Mouse (Mus musculus): Measurements from ENCODE around the gene Eef1a2.

Gene Eef1a2

DNA sequence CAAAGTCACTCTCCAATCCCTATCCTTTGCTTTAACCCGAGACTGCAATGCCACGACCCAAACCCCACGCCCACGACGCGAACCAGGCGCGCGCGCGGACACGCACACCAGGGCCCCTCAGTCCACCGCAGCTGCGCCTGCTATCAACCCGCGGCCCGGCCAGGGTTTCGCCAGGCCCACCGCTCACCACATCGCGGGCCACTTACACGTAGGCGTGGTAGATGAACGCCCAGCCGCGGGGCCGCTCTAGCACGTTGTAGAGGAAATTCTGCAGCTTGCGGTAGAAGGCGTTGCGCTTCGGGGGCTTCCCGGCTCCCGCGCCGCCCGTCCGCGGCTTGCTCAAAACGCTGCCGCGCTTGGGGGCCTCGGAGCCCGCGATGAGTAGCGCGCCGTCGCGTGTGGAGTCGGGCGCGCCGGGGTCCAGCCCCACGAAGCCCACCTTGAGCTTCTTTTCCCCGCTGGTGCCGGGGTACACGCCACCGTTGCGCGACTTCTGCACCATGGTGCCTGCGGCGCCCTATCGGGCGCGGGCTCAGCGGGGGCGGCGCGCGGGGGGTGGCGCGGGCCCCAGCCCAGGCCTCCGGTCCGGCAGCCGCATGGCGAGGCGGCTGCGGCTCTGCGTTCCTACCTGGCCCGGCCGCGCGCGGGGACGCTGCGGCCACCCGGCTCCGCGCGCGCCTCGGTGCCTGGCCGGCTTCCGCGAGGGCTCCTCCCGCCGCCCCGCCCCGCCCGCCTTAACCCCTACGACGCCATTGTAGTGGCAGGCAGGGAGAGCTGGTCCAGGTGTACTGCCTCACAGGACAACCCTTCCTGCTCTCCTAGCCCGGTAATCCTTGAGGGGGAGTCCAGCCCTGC, 22.0 kb downstream of the Eef1a2 start, which contains the start of gene Kcnq2:
TSS of gene Kcnq2 (minus strand) at position 710 of the 855 bp plus-strand sequence.
- no peak for DNase-seq (ENCODE audit: extremely low read depth, low read depth)

DNA sequence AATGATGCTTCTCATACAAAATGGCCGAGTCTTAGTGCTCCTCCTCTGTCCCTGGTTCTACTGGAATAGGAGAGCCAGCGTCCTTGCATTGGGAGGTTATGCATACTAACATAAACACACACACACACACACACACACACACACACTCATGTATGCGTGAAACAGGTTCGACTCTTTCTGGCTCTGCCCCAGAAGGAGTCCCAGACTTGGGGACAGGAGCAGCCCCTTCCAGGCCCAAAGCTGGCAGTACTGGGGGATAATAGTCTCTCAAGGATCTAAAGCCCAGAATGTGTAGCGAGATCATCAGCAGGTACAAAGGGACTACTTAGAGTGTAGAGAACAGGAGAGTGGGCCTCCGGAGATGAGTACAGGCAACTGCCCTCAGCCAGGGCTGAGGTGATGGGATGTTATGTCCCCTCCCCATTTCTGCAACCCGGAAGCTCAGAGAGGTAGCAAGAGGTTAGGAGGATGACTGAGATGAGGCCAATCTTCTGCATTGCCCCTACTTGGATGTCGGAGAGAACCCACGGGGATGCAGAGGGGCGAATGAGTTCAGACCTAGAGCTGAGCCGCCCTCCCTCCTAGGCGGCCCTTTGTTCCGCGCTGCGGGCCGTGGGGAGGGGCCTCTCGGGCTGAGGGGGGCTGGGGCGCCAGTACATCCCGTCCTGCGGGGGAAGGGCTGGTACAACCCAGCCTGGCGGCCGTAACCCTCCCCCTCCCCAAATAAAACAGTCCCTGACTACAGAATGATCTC, 22.8 kb downstream of the Eef1a2 start:
- DNase-seq (ENCODE audit: extremely low read depth, low read depth) = no peak

DNA sequence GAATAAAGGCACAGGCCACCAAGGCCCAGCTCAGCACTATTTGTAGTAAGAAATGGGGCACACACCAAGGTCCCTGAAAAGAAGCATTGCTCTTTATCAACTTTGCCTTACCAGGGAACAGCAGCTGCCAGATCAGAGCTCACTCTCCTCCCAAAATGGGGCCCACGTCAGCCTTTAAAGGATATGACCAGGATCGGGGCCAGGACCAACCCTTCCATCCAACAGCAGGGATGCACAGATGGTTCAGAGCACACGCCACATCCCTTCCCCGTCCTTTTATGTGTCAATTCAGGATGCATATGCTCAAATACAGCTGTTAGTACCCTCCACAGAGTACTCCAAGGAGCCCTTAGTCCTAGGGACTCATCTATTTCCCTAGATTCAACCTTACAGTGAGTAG, 26.6 kb downstream of the Eef1a2 start:
- DNase-seq (ENCODE audit: extremely low read depth, low read depth) = no peak

DNA sequence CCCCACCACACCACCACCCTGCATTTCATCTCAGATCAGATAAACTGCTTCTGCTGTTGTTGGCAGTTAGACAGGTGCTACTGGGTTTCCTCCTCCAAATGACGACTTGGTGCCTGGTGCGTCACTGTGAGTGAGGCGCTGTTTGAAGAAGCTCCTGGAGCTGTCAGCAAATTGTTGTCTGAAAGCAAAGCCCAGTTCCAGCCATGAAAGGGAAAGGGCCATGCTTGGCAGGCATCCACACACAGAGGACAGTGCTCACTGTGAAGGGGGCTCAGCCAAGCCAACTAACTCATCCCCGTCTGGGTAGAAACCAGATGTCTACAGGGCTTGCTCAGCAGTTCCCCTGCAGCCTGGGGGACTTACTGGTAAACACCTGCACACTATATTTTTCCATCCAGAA, 27.9 kb downstream of the Eef1a2 start:
- DNase-seq (ENCODE audit: extremely low read depth, low read depth) = no peak

DNA sequence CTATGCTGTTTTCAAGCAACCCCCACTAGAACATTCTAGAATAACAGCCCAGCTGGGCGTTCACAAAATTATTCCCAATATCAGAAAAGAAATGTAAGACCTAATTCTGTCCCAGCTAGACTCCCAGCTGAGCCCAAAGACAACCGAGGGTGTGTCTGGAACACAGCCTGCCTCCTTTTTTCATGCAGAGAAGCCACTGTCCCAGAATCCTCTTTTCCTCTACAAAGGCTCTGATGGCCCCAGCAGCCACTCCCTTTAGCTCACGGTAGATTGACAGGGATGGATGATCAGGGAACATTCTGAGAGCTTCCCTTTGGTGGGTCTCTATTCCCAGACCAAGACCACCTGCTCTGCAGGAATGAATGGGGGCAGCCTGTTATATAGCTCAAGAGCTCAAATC, 29.0 kb downstream of the Eef1a2 start:
- DNase-seq (ENCODE audit: extremely low read depth, low read depth) = no peak

DNA sequence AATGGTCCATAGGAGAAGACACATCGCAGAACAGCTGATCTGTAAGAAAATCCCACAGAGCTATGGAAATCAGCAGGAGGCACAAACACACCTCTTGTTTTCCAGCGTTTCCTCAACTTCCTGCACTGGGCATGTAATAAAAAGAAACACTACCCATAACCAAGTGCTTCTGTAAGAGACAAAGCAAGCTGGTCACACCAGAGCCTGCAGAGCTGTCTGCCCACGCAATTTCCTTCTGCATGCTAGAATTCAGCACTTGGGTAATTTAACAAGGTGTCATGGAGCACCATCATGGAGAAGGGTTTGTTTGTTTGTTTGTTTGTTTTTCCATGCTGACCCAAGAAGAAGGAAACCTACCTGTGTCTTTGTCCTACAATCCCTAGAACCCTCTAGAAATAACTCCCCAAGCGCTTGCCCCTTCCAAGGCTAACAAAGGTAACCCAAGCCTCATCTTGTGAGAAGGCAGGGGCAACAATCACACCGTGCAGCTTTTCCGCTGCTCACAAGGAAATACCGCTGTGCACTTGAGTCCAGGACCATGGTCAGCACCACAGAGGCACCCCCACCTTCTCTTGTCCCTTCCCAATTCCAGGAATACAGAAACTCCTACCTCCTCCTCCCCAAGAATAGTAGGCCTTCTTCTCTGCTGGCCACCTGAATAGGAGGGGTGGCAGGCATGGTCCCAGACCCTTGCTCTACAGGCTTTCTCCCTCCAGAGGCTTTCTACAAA, 30.9 kb downstream of the Eef1a2 start:
- DNase-seq (ENCODE audit: extremely low read depth, low read depth) = no peak

DNA sequence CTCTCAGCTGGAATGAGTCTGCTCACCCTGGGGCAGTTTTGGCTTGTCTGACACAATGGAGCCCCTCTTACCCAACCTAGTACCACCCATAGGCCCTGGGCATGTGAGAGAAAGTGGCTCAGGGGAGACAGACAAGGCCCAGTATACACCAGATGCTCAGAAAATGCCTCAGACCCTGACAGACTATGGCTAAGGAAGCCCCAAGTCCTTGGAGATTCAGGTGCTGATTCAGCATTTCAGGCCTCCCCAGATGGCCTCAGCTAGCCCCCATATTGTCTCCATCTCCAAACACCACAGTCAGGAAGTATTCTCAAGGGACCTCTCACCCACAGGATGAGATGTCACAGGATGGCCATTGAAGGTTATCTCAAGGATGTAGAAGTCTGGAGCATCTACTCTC, 34.2 kb downstream of the Eef1a2 start:
- DNase-seq (ENCODE audit: extremely low read depth, low read depth) = no peak

DNA sequence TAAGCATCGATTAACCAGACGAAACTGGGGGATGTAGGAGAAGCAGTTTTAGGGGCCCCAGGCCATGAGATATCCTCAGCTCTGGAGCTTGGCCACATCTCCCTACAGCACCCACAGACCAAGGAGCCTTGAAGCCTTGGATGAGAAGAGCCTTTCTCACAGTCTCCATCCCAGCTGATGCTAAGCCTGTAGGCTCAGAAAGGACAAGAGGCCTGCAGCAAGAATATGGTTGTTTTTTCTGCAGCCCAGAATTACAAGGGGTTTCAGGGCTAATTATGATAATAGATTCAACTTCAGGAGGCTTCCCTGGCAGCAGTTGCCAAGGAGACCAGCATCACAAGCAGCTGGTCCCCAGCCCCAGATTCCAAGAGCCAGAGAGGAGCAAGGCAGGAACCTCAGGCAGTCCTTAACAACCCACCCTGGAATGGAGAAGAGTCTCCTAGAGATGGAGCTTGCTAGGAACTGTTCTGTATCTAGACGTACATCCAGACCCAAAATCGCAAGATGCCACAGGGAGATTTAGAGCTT, 35.8 kb downstream of the Eef1a2 start:
- DNase-seq (ENCODE audit: extremely low read depth, low read depth) = no peak

DNA sequence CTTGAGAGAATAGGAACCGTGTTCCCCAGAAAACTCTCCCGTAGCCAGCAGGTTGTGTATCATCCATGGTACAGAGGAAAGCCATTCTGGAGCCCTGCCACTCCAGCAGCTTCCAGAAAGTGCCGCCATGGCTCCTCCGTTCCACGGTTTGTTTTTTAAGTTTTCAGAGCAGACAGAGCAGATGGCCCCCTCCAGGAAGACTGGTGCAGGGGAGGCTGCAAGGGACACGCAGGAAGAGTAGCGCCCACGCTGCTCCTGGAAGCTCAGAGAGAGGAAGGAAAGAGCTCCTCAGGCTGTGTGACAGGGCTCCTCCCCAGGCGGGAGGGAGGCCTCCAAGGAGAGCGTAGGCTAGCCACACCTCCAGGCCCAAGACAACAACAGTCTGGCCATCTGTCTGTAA, 36.9 kb downstream of the Eef1a2 start:
- DNase-seq (ENCODE audit: extremely low read depth, low read depth) = no peak

DNA sequence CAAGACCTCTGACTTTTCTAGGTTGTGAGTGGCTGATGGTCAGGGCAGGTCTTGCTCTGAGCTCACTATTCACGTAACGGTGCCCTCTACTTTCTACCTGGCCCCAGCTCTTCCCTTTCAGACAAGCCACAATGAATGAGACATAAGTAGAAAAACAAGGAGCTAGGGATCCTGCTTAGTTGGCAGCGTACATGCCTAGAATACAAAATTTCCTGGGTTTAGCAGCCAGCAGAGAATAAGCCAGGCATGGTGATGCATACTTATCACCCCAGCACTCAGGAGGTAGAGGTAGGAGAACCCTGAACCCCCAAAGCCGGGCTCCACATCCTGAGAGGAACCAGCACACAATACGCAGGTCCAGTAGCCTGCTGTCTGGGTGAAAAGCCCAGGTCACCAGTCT, 40.4 kb downstream of the Eef1a2 start:
- no peak for DNase-seq (ENCODE audit: extremely low read depth, low read depth)

DNA sequence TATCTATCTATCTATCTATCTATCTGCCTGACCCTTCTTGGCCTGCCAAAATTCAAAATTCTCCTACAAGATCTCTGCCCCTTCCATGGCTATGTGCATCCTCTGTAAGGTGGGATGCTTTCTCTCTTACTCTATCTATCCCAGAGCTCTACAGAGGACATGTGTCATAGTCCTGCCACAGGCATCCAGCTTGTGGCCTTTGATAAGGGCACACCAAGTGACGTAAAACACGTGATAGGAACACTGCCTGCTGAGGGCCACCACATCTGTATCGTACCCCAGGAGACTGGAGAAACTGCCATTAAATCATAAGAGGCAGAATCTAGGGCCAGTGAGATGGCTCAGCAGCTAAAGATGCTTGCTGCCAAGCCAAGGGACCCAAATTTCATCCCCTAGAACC, 41.4 kb downstream of the Eef1a2 start:
- DNase-seq (ENCODE audit: extremely low read depth, low read depth) = no peak

DNA sequence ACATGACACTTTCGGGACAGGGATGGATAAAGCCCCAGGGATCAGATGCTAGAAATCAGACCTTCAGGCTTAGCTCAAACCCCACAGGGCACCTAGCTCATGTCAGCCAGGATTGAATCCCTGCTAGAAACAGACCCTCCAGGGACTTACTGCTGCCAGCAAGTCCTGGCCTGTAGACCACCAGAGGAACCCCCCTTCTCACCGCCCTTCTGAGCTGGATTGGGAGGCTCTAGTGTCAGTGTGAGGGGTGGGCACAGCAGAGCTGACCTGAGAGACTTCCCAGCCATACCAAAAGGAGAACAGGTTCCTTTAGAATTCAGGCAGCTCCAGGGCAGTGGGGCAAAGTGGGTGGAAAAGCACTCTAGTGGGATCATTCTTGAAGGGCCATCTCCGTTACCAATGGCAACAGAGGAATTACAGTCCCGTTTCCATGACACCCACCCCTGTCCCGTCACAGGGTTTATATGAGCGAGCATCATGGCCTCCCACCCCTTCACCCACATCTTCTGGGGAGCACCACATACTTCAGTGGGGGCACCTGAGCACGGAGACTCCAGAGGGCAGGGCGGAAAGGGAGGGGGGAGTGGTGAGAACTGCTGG, 43.0 kb downstream of the Eef1a2 start:
- no peak for DNase-seq (ENCODE audit: extremely low read depth, low read depth)

DNA sequence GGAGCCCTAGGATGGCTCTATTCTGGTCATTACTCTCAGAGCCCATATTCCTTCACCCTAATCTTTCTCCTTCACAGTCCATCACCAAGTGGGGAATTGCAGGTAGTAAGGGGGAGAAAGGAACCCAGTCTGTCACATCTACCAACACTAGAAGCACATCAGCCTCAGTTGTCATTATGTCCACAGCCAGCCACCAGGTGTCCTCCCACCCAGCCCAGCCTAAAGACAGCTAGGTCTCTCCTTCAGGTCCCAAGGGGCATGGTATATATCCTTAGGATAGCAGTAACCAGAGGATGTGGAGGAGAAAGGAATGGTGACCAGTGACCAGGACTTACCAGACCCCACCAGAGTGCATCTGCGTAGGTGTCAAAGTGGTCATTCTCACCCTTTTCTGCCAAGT, 45.1 kb downstream of the Eef1a2 start:
- no peak for DNase-seq (ENCODE audit: extremely low read depth, low read depth)

DNA sequence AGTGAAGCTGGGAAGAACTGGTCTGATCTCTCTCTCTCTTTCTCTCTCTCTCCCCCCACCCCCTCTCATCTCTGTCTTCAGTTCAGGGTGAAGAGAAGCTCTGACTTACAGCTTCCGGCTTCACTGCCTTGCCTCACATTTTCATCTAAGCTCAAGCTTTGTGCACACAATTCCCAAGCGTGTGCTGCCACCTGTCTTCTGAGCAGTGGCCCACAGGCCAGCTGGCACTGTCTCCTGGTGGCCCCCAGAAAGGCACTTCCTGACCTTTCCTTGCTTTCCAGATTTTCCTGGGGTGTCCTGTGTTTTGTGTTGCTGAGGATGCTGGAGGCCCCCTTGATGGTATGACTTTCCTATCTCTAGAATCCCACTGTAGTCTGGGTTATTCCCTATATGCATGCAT, 52.7 kb downstream of the Eef1a2 start:
- DNase-seq (ENCODE audit: extremely low read depth, low read depth) = no peak

DNA sequence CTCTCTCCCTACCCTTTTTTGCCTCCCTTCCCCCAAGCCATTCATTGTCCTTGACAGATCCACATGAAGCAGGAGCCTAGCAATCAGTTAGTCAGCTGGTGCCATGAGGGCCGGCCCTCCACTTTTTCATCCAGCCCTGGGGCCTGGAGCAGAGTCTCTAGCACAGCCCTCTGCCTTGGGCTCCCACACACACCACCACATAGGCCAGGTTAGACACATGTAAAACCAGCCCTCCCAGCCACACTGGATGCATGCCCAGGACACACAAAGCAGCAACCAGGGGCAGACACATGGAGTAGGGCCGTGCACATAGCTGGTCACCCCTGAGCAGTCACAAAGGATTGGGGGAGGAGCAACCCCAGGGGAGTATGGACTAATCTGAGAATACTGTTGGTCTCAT, 54.7 kb downstream of the Eef1a2 start:
- no peak for DNase-seq (ENCODE audit: extremely low read depth, low read depth)

DNA sequence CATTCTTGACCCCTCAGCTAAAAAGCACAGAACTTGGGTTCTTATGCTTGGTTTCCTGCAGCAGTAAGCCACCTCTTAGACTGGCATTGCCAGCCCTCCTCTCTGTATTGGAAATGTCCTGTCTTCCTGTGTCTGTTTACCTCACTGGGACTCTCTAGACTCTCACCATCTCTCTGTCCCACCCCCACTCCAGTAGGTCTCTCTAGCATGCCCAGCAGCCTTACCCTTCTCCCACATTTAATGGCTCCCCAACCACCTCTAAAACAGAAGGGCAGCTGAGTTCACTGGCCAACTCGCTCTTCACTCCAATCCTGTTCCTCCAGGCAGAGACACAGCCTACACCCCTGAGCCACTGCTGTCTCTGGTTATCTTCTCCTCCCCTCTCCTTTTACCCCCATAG, 55.2 kb downstream of the Eef1a2 start:
- no peak for DNase-seq (ENCODE audit: extremely low read depth, low read depth)

DNA sequence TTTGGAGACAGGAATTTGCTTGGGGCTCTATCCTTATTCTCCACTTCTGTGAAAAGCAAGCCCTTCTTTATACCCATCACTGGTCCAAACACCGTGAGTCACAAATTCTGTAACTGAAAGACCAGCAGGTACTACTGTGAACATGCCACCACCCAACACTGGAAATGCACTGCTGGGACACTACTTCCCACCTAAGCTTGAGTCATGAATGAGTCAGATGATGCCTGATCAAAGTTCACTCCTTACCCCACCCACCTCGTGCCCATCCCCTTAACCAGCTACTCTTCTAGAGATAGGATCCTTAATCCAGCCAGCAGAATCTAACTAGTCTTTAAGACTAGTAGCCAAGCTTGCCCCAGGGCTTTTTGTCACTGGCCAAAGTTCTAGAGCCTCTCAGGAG, 56.7 kb downstream of the Eef1a2 start:
- no peak for DNase-seq (ENCODE audit: extremely low read depth, low read depth)

Data from MEL-GATA-1-ER (cell line).